Mouse (Mus musculus) midbrain, embryonic 16.5 days (tissue): ENCODE measurements around the gene Sgk1. TPM values are rescaled to one million over a fixed set of nuclear protein-coding genes. Genes with fewer than 3 reads are reported as not detected.
"Not testable (repeated sequence)": the region's sequence is repeated elsewhere in the genome, so short reads cannot be mapped to it uniquely, and the experiment has no call there.

Experiments
- ATAC-seq: fragments of 200-750 bp; cut with Nextera tagmentation; 2 replicates; pipeline ENCODE4 v1.8.0; 2017; ENCODE audit warnings: moderate TSS enrichment
- H3K27ac ChIP-seq: fragments of 300-500 bp; sonication (generic); 2 replicates; pipeline ENCODE4 v1.5.1; 2014; ENCODE audit warnings: mild to moderate bottlenecking, low read length, mixed read lengths
- H3K27me3 ChIP-seq: fragments of 300-500 bp; sonication (generic); 2 replicates; pipeline ENCODE4 v1.6.1; 2014; ENCODE audit warnings: low read depth, low read length, mixed read lengths; ENCODE audit not compliant: control insufficient read depth, insufficient read depth
- H3K36me3 ChIP-seq: fragments of 300-500 bp; sonication (generic); 2 replicates; pipeline ENCODE4 v1.6.1; 2014; ENCODE audit warnings: mild to moderate bottlenecking, low read length, moderate library complexity, mixed read lengths; ENCODE audit not compliant: control insufficient read depth, insufficient read depth
- H3K4me1 ChIP-seq: fragments of 300-500 bp; sonication (generic); 2 replicates; pipeline ENCODE4 v1.6.1; 2014; ENCODE audit warnings: mild to moderate bottlenecking, low read length, mixed read lengths; ENCODE audit not compliant: control insufficient read depth, insufficient read depth
- H3K4me2 ChIP-seq: fragments of 300-500 bp; sonication (generic); 2 replicates; pipeline ENCODE4 v1.6.1; 2014; ENCODE audit warnings: mild to moderate bottlenecking, low read length, mixed read lengths
- H3K4me3 ChIP-seq: fragments of 300-500 bp; sonication (generic); 2 replicates; pipeline ENCODE4 v1.5.1; 2014; ENCODE audit warnings: low read depth, mild to moderate bottlenecking, low read length, moderate library complexity, mixed read lengths
- H3K9ac ChIP-seq: fragments of 300-500 bp; sonication (generic); 2 replicates; pipeline ENCODE4 v1.6.1; 2014; ENCODE audit warnings: low read depth, low read length, mixed read lengths
- H3K9me3 ChIP-seq: fragments of 300-500 bp; sonication (generic); replicated peaks from 2 replicates; pipeline ENCODE4 v1.6.1; 2014; ENCODE audit warnings: mild to moderate bottlenecking, low read length, mixed read lengths; ENCODE audit not compliant: control insufficient read depth, poor library complexity, severe bottlenecking
- WGBS: fragments of 180-500 bp; shearing (Covaris S2); extraction: QIAGEN DNeasy Blood & Tissue Kit; methylation state at CpG from one replicate; pipeline ENCODE4 v1.1.7; 2014; 5-methylcytosine and 5-hydroxymethylcytosine counted together
- polyA plus RNA-seq: library from polyadenylated mRNA; unstranded; fragments of >200 nt; fragmentation: Nextera tagmentation; extraction: Ambion mirVana; gene quantifications from 2 replicates; pipeline ENCODE4 v1.2.1, GENCODE M21; 2015

Sgk1 gene
- polyA plus RNA-seq, 1 experiment from 2014 or later, result 47.9 TPM

DNA sequence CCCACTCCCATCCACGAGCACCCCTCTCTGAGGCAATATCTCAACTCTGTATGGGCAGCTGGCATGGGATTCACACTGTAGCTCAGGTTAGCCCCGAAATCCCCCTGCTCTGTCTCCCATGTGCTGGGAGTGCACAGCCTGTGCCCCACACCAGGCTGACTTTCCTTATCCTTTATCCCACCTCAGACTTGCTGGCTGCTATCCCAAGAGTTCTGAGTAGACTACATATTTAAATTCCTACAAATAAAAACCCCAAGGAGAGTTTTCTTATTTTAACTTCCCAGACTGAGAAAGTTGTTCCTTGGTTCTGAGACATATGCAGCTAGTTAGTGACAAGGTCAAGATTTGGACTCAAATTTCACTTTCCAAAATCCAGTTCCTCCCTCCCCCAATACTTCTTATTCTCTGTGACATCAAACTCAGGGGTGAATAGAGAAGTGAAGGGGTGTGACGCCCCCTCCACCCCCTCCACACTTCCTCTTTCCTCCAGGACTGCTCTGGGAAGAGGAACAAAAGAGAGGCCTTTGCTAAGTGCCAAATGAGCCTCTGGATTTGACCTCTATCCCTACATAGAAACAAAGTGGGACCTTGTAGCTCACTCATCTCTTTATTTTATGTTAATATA lies 7.3 kb downstream of the Sgk1 start:
- Histone ChIP-seq H3K4me1 (peaks cover 15% of the 10 kb centered on the region), H3K27ac (no peak overlapping the region), H3K9me3 (no peaks in the 10 kb centered on the region), H3K4me2 (no peak overlapping the region), H3K27me3 (no peaks in the 10 kb centered on the region), H3K9ac (no peak overlapping the region), H3K36me3 (no peaks in the 10 kb centered on the region), H3K4me3 (no peak overlapping the region)
- ATAC-seq, result no peak
- 73% methylated on average over 3 of the region's 3 CpGs for WGBS

DNA sequence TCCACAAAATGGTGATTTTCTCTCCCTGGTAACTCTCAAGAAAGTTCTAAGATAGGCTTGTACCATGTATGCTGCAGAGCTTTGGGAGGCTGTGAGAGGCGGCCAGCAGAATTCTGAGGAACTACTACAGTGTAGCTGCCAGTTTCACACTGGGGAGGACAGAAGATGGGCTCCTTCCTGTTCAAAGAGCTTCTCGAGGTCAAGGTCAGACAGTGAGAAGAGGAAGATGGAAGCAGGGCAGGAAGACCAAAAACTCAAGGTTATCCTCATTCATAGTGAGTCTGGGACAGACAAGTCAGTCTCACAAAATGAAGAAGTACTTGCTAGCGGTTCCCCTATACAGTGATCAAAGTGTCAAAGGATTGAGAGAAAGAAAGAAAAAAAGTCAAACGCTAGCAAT lies 8.3 kb downstream of the Sgk1 start:
- WGBS, result 82% methylated on average over 4 of the region's 4 CpGs
- no peak for ATAC-seq
- H3K4me1 ChIP-seq, result peaks cover 8% of the 10 kb centered on the region
- no peak overlapping the region for H3K4me2 ChIP-seq
- no peaks in the 10 kb centered on the region for H3K27me3 ChIP-seq
- no peak overlapping the region for H3K9ac ChIP-seq
- no peaks in the 10 kb centered on the region; the same call in 1 of the 2 replicates for H3K36me3 ChIP-seq
- no peaks in the 10 kb centered on the region for H3K9me3 ChIP-seq
- H3K4me3 ChIP-seq, result no peak overlapping the region
- no peak overlapping the region for H3K27ac ChIP-seq

DNA sequence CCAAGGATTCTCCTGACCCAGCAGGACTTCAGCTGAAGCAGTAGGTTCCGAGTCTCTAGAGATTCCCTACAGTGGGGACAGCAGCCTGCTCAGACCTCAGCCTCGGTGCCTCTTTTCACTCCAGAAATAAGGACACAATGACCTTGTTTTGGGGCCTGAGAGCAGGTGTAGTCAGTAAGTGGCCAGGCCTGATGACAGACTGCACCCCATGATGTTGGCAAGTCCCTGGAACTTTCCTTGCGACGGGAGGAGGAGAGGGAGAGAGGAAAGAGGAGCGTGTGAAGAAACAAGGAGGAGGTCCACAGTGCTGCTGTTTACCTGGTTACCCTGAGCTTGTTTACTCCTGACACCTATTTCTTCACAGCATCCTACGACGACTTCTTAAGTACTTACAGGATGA lies 9.5 kb downstream of the Sgk1 start:
- peaks cover 3% of the 10 kb centered on the region for H3K4me1 ChIP-seq
- H3K4me2 ChIP-seq, result no peak overlapping the region
- no peak for ATAC-seq
- H3K27ac ChIP-seq, result no peak overlapping the region
- H3K9ac ChIP-seq, result no peak overlapping the region
- H3K36me3 ChIP-seq, result no peaks in the 10 kb centered on the region; the same call in 1 of the 2 replicates
- no peaks in the 10 kb centered on the region for H3K27me3 ChIP-seq
- no peaks in the 10 kb centered on the region for H3K9me3 ChIP-seq
- no peak overlapping the region for H3K4me3 ChIP-seq
- WGBS, result 69% methylated on average over 7 of the region's 7 CpGs

DNA sequence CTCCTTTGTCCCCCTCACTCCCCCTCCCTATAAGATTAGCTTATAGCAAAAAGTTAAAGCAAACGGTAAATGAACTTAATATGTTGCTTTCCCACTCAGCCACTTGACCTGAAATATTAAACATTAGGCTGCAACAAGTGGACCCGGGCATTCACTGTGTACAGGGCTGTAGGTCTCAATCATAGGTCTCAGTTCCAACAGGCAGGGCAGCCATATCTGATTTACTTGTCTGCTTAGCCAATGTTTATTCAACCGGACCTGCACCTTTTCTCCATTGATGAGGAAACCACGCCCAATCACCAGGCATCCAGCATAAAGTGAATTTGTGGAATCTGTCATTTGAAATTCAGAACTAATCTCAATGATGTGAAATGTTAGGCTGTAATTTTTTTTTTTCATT lies 10.1 kb downstream of the Sgk1 start:
- Histone ChIP-seq H3K36me3 (no peaks in the 10 kb centered on the region; the same call in 1 of the 2 replicates), H3K4me2 (no peak overlapping the region), H3K27me3 (no peaks in the 10 kb centered on the region), H3K27ac (no peak overlapping the region), H3K4me3 (no peak overlapping the region), H3K9me3 (no peaks in the 10 kb centered on the region), H3K4me1 (peaks cover 3% of the 10 kb centered on the region), H3K9ac (no peak overlapping the region)
- ATAC-seq, result no peak
- WGBS, result 81% methylated on average over 4 of the region's 4 CpGs

DNA sequence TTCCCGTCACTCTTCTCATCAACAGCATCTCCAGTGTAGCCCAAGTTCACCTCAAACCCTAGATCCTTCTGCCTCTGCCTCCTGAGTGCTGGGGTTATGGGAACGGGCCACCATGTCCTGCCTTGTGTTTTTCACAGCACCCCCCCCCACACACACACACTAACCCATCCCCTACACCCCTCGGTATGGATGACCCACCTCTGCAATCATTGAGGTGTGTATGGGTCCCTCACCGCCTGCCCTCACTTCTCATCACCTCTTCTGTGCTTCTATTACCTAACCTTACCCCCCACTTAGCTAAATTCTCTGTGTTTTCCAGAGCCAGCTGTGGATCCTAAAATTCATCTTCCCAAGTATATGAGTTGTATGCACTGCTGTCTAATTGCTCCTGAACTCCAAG lies 16.4 kb downstream of the Sgk1 start:
- H3K4me1 ChIP-seq, result no peaks in the 10 kb centered on the region
- peaks cover 5% of the 10 kb centered on the region for H3K36me3 ChIP-seq
- WGBS, result 89% methylated on average over 4 of the region's 4 CpGs
- H3K4me2 ChIP-seq, result no peak overlapping the region
- no peak overlapping the region for H3K27ac ChIP-seq
- H3K9ac ChIP-seq, result no peak overlapping the region
- H3K27me3 ChIP-seq, result no peaks in the 10 kb centered on the region
- no peaks in the 10 kb centered on the region for H3K9me3 ChIP-seq
- no peak for ATAC-seq
- no peak overlapping the region for H3K4me3 ChIP-seq

DNA sequence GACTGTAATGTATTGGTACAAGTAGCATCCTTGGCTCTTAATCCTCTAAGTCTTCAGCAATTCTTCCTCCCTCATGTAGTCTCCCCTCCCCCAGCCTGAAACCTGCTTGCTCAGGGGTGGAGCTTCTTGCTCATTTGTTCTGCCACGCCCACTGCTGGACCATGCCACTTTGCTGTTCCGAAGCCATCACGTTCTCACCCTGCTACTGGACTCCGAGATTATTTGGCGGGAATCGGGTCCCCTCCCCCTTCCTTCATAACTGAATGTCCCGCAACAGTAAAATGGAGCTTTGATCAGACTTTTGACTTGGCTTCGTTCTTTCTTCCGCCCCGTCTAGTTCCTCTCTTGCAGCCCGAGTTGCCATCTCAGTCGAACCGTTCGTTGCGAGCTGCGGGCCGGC lies 16.9 kb downstream of the Sgk1 start:
- not testable (repeated sequence) for H3K9ac ChIP-seq, H3K27me3 ChIP-seq, H3K9me3 ChIP-seq, H3K4me3 ChIP-seq, H3K27ac ChIP-seq, H3K4me2 ChIP-seq, H3K4me1 ChIP-seq, ATAC-seq, H3K36me3 ChIP-seq
- 93% methylated on average over 17 of the region's 17 CpGs for WGBS

DNA sequence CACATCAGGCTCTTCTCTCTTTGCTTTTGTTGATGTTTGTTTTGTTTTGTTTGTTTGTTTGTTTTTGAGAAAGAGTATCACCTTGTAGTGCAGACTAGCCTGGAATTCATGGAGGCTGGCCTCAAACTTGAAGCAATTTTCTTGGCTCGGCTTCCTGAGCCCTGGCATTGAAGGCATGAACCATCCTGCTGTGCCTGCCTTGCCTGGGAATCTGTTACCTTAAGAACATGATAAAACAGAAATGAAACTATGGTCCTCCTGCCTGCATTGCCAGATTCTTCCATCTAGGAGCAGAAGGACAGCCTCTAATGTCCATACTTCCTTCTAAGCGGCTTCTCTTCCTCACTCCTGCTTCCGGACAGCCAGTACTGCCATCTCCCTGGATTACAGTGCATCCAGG lies 17.4 kb downstream of the Sgk1 start:
- H3K4me1 ChIP-seq, result no peaks in the 10 kb centered on the region
- H3K4me2 ChIP-seq, result no peak overlapping the region
- ATAC-seq, result no peak
- H3K27ac ChIP-seq, result no peak overlapping the region
- H3K9ac ChIP-seq, result no peak overlapping the region
- H3K4me3 ChIP-seq, result no peak overlapping the region
- 94% methylated on average over 3 of the region's 3 CpGs for WGBS
- no peaks in the 10 kb centered on the region for H3K27me3 ChIP-seq
- H3K9me3 ChIP-seq, result no peaks in the 10 kb centered on the region
- peaks cover 5% of the 10 kb centered on the region for H3K36me3 ChIP-seq

DNA sequence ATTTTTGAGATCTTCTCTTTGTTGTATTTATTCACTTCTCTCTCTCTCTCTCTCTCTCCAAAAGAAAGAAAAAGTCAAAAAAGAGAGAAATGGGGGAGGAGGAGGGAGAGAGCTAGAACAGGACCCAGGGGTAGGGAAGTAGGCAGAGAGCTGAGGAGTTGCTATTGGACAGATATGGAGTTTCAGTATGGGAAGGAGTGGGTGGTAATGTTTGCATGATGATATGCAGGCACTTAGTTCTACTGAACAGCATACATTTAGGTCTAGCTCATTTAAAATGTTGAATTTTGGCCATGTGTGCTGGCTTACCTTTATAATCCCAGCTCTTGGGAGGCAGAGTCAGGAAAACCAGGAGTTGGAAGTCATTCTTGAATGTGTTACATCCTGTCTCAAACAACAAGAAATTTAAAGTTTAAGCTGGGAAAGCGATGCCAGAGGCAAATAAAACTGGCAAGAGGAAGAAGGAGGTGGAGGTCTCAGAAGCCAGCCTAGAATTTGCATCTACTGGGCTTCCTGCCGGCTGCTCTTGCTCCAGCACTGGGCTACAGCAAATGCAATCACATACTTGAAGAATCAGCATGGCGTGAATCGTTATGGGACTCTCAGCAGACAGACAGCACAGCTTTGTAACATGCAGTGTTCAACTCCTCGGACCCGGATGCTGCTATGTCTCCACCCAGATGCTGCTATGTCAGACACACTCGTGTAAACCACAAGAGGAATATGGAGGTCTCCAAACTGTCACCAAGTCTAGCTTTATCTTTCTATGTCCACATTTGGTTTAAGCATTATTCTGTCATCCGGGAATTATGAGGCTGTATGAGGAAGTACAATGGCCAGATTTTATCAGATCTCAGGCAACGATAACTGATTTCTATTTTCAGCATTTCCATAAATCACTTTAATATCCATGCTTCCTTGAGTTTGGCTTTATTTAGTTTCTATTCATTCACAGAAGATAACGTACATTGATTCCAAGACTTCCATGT lies 20.5 kb downstream of the Sgk1 start:
- no peaks in the 10 kb centered on the region for H3K27me3 ChIP-seq
- no peak overlapping the region for H3K9ac ChIP-seq
- H3K36me3 ChIP-seq, result peaks cover 5% of the 10 kb centered on the region
- no peak for ATAC-seq
- H3K4me1 ChIP-seq, result no peaks in the 10 kb centered on the region
- no peak overlapping the region for H3K4me3 ChIP-seq
- WGBS, result 92% methylated on average over 10 of the region's 10 CpGs
- no peak overlapping the region for H3K4me2 ChIP-seq
- H3K9me3 ChIP-seq, result no peaks in the 10 kb centered on the region
- H3K27ac ChIP-seq, result no peak overlapping the region

DNA sequence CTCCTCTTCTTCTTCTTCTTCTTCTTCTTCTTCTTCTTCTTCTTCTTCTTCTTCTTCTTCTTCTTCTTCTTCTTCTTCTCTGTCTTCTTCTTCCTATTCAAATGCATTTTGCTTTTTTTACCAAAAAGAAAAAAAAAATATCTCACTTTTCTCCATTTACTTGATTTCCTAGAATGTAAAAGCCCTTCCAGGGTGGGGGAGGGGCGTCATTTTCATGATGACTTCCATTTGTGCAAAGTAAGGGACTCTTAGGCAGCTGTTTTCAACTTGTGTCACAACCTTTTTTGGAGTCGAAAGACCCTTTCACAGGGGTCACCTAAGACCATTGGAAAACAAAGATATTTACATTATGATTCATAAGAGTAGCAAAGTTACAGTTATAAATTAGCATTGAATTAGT lies 22.2 kb downstream of the Sgk1 start:
- Histone ChIP-seq H3K36me3 (peaks cover 5% of the 10 kb centered on the region), H3K27me3 (no peaks in the 10 kb centered on the region)
- 79% methylated on average over 2 of the region's 2 CpGs for WGBS

More for the DNA sequence above, 22.2 kb downstream of the Sgk1 start:
- H3K9ac ChIP-seq, result no peak overlapping the region
- no peaks in the 10 kb centered on the region for H3K9me3 ChIP-seq
- H3K4me3 ChIP-seq, result no peak overlapping the region
- H3K4me2 ChIP-seq, result no peak overlapping the region
- peaks cover 2% of the 10 kb centered on the region; the same call in 1 of the 2 replicates for H3K4me1 ChIP-seq
- no peak overlapping the region for H3K27ac ChIP-seq
- no peak for ATAC-seq
